Mouse (Mus musculus) heart, embryonic 10.5 days (tissue): ENCODE data around the gene Snai1. TPM values are rescaled to one million over a fixed set of nuclear protein-coding genes. Genes with fewer than 3 reads are reported as not detected.
A peak's percentile ranks its signal among the peaks of the same experiment; 100 is the strongest.

Experiments used
- DNase-seq: peaks from one replicate; pipeline ENCODE4 v3.0.0-alpha.2; 2017; ENCODE audit warnings: low spot score
- H3K27ac ChIP-seq: fragments of 300-500 bp; sonication (generic); 2 replicates; pipeline ENCODE4 v1.5.1; 2016; ENCODE audit warnings: mild to moderate bottlenecking
- H3K27me3 ChIP-seq: fragments of 300-500 bp; sonication (generic); 2 replicates; pipeline ENCODE4 v1.6.1; 2016; ENCODE audit warnings: mild to moderate bottlenecking; ENCODE audit not compliant: poor library complexity, insufficient read depth, severe bottlenecking
- H3K36me3 ChIP-seq: fragments of 300-500 bp; sonication (generic); 2 replicates; pipeline ENCODE4 v1.6.1; 2016; ENCODE audit warnings: mild to moderate bottlenecking, moderate library complexity
- H3K4me1 ChIP-seq: fragments of 300-500 bp; sonication (generic); 2 replicates; pipeline ENCODE4 v1.6.1; 2016; ENCODE audit warnings: mild to moderate bottlenecking
- H3K4me3 ChIP-seq: fragments of 300-500 bp; sonication (generic); 2 replicates; pipeline ENCODE4 v1.5.1; 2016; ENCODE audit warnings: mild to moderate bottlenecking, moderate library complexity
- H3K9me3 ChIP-seq: fragments of 300-500 bp; sonication (generic); 2 replicates; pipeline ENCODE4 v1.6.1; 2016; ENCODE audit warnings: mild to moderate bottlenecking, moderate library complexity
- WGBS: fragments of 180-500 bp; shearing (Covaris S2); methylation state at CpG from one replicate; pipeline ENCODE4 v1.1.7; 2016; 5-methylcytosine and 5-hydroxymethylcytosine counted together
- polyA plus RNA-seq: library from polyadenylated mRNA; unstranded; fragments of >200 nt; fragmentation: Nextera tagmentation; extraction: Ambion mirVana; gene quantifications from 2 replicates; pipeline ENCODE4 v1.2.1, GENCODE M21; 2016

Snai1 gene
- polyA plus RNA-seq, 1 experiment from 2014 or later, result 42.2 TPM

DNA sequence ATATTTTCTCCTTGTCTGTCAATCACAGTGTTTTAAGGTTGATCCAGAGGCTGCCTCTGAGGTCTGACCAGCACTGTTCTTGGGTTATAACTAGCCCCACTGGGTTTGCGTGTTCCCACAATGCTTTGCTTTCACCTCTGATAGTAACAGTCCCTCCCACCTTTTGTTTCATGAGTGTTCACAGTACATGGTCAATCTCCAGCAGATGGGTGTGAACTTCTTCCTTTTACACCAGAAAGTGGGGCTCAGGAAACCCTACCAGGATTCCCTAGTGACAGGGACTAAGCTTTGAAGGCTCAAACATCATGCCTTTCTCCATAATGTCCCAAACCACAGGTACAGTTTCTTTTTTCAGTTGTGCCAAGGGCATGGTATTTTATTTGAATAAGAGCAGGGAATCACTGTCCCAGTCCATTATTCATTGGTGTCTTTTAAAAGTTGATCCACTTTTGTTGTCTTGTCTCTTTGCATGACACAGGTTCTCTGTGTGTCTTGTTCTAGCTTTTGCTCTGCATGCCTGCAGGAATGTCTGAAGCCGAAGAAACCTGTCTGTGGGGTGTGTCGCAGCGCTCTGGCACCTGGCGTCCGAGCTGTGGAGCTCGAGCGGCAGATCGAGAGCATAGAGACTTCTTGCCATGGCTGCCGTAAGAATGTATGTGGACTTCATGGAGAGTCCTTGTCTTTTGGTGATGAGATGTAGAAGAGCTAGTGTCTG lies 31.3 kb upstream of the Snai1 start:
- WGBS, result 96% methylated on average over 10 of the region's 10 CpGs
- H3K27ac ChIP-seq, result no peak overlapping the region
- peaks cover 49% of the 10 kb centered on the region for H3K36me3 ChIP-seq
- no peak overlapping the region for H3K4me3 ChIP-seq
- peaks cover 52% of the 10 kb centered on the region for H3K4me1 ChIP-seq
- no peaks in the 10 kb centered on the region for H3K27me3 ChIP-seq
- DNase-seq, result no peak
- H3K9me3 ChIP-seq, result no peaks in the 10 kb centered on the region

DNA sequence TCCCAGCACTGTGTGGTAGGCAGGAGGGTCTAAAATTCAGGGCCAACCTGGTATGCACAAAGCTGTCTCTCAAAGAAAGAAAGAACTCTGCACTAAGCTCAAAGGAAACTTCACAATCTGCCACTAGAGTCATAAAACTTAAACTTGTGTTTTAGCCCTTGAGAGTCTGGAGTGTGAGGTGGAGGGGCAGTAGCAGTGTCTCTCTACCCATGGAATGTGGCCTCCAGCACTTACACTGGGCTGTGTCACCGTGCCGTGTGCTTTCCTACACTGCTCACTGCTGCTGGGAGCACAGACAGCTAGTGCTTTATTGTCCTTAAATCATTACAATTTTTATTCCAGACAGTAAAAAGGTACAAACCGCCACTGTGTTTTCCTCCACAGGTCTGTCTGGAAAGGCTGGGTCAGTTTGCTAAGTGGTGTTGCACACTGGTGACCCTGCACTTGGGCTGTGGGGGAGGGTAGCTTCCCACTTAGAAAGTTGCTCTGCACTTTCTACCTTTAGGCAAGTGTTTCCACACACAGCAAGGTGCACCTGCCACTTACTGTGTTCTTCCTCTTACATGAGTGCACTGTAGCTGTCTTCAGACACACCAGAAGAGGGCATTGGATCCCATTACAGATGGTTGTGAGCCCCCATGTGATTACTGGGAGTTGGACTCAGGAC lies 30.1 kb upstream of the Snai1 start:
- Histone ChIP-seq H3K4me1 (peaks cover 51% of the 10 kb centered on the region), H3K36me3 (peaks cover 60% of the 10 kb centered on the region), H3K27me3 (no peaks in the 10 kb centered on the region), H3K27ac (no peak overlapping the region), H3K9me3 (no peaks in the 10 kb centered on the region), H3K4me3 (no peak overlapping the region)
- DNase-seq, result no peak
- 82% methylated on average over 3 of the region's 3 CpGs for WGBS

GRCm38 (mm10) chr2:167508569-167508968 lies 29.4 kb upstream of the Snai1 start:
- Histone ChIP-seq H3K4me3 (no peak overlapping the region), H3K9me3 (no peaks in the 10 kb centered on the region), H3K4me1 (peaks cover 46% of the 10 kb centered on the region), H3K27me3 (no peaks in the 10 kb centered on the region), H3K27ac (no peak overlapping the region), H3K36me3 (peaks cover 68% of the 10 kb centered on the region)
- WGBS, result 91% methylated on average over 4 of the region's 4 CpGs
- no peak for DNase-seq

DNA sequence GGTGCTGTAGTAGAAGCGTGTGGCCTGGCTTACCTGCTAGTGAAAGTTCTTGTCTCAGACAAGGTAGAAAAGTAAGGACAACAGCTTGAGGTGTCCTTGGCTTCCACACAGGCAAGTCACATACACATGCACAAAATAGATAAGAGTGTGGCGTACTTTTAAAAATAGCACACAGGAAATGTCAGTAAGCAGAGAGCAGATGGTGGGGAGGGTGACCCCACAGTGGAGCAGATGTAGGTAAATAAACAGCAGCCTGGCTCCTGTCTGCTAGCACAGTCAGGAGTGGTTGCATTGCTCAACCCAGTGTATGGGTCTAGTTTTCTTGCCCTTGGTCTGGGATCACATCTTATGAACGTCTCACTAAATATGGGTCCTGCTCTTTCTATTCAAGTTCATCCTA lies 27.5 kb upstream of the Snai1 start:
- Histone ChIP-seq H3K27ac (peak overlapping the region; percentile 69; the same call in 1 of the 2 replicates), H3K27me3 (no peaks in the 10 kb centered on the region), H3K4me1 (peaks cover 28% of the 10 kb centered on the region), H3K9me3 (no peaks in the 10 kb centered on the region), H3K36me3 (peaks cover 87% of the 10 kb centered on the region), H3K4me3 (peak overlapping the region; percentile 22; the same call in 1 of the 2 replicates)
- DNase-seq, result no peak
- WGBS, result 53% methylated on average over 3 of the region's 3 CpGs

- Histone ChIP-seq H3K9me3 (no peaks in the 10 kb centered on the region), H3K4me1 (peaks cover 12% of the 10 kb centered on the region), H3K36me3 (peaks cover 98% of the 10 kb centered on the region), H3K27me3 (no peaks in the 10 kb centered on the region), H3K4me3 (no peak overlapping the region), H3K27ac (no peak overlapping the region)
- DNase-seq, result no peak
- 93% methylated on average over 9 of the region's 9 CpGs for WGBS
Observed at GRCm38 (mm10) chr2:167512365-167512764, 25.6 kb upstream of the Snai1 start.

DNA sequence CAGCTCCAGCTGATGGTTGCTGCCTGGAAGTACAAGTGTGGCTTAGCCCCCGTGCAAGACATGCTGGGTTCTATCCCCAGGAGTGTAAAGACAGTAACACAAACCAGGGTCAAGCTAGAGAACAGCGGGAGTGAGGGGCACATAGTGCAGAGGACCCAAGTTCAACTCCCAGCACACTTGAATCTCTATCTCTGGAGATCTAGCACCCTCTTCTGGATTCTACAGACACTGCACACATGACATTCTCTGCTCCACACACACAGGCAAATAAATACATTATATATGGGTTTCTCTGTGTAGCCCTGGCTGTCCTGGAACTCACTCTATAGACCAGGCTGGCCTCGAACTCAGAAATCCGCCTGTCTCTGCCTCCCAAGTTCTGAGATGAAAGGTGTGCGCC lies 25.0 kb upstream of the Snai1 start:
- H3K36me3 ChIP-seq, result peaks cover 98% of the 10 kb centered on the region
- no peaks in the 10 kb centered on the region for H3K27me3 ChIP-seq
- no peak overlapping the region for H3K4me3 ChIP-seq
- 86% methylated on average over 5 of the region's 5 CpGs for WGBS
- no peak overlapping the region for H3K27ac ChIP-seq
- H3K9me3 ChIP-seq, result no peaks in the 10 kb centered on the region
- DNase-seq, result no peak
- peaks cover 10% of the 10 kb centered on the region for H3K4me1 ChIP-seq

GRCm38 (mm10) chr2:167514641-167515040 lies 23.4 kb upstream of the Snai1 start:
- no peaks in the 10 kb centered on the region for H3K27me3 ChIP-seq
- 96% methylated on average over 4 of the region's 4 CpGs for WGBS
- peaks cover 10% of the 10 kb centered on the region for H3K4me1 ChIP-seq
- H3K4me3 ChIP-seq, result no peak overlapping the region
- DNase-seq, result no peak
- no peak overlapping the region for H3K27ac ChIP-seq
- H3K9me3 ChIP-seq, result no peaks in the 10 kb centered on the region
- peaks cover 91% of the 10 kb centered on the region for H3K36me3 ChIP-seq

DNA sequence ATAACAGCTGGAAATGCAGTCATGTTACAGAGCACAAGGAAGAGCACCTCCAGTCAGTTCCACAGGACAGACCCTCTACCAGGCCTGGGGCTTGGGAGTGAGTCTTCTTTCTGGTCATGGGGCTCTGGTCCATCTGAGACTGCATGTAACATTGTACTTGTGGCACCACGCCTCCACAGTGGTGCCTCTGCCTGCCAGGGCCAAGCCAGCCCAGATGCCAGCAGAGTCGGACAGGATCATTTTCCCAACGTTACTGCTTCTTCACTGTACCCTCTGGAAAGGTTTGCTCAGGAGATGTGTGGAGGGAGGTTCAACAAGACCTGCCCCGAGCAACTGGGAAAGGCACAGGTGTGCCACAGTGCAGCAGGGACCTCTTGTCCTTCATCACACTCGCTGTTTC lies 22.3 kb upstream of the Snai1 start:
- WGBS, result 88% methylated on average over 5 of the region's 5 CpGs
- H3K4me3 ChIP-seq, result no peak overlapping the region
- DNase-seq, result no peak
- H3K27ac ChIP-seq, result no peak overlapping the region
- peaks cover 3% of the 10 kb centered on the region for H3K4me1 ChIP-seq
- no peaks in the 10 kb centered on the region for H3K27me3 ChIP-seq
- H3K36me3 ChIP-seq, result peaks cover 88% of the 10 kb centered on the region
- no peaks in the 10 kb centered on the region for H3K9me3 ChIP-seq

GRCm38 (mm10) chr2:167519606-167520252 lies 18.3 kb upstream of the Snai1 start:
- Histone ChIP-seq H3K4me3 (no peak overlapping the region), H3K9me3 (no peaks in the 10 kb centered on the region), H3K4me1 (no peaks in the 10 kb centered on the region), H3K27me3 (no peaks in the 10 kb centered on the region), H3K36me3 (peaks cover 47% of the 10 kb centered on the region), H3K27ac (no peak overlapping the region)
- DNase-seq, result no peak
- 69% methylated on average over 5 of the region's 5 CpGs for whole genome bisulfite sequencing

DNA sequence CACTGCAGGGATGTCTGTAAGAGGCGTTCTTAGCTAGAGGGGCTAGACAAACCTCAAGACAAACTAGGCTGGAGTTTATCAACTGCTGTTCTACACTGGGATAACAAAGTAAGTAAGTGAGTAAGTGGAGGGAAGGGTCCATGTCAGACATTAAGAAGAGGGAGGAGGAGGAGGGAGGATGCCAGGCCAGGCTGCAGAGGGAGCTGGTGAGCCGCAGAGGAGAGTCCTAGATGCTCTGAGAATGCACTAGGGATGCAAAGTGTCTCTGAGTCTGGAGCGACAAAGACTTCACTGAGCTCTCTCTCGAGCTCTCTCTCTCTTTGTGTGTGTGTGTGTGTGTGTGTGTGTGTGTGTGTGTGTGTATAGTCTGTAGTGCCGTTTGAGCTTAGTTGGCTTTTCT lies 9.7 kb upstream of the Snai1 start:
- no peak overlapping the region for H3K27ac ChIP-seq
- H3K9me3 ChIP-seq, result no peaks in the 10 kb centered on the region
- DNase-seq, result no peak
- H3K36me3 ChIP-seq, result no peaks in the 10 kb centered on the region
- no peak overlapping the region for H3K4me3 ChIP-seq
- WGBS, result 25% methylated on average over 5 of the region's 5 CpGs
- H3K27me3 ChIP-seq, result peaks cover 26% of the 10 kb centered on the region
- no peaks in the 10 kb centered on the region for H3K4me1 ChIP-seq

GRCm38 (mm10) chr2:167529935-167530513 lies 8.0 kb upstream of the Snai1 start:
- 50% methylated on average over 5 of the region's 5 CpGs for WGBS
- Histone ChIP-seq H3K27me3 (peaks cover 41% of the 10 kb centered on the region), H3K9me3 (no peaks in the 10 kb centered on the region), H3K4me3 (no peak overlapping the region), H3K4me1 (no peaks in the 10 kb centered on the region), H3K27ac (no peak overlapping the region), H3K36me3 (no peaks in the 10 kb centered on the region)
- no peak for DNase-seq

- peaks cover 46% of the 10 kb centered on the region for H3K27me3 ChIP-seq
- H3K9me3 ChIP-seq, result no peaks in the 10 kb centered on the region
- no peak overlapping the region for H3K27ac ChIP-seq
- 64% methylated on average over 4 of the region's 4 CpGs for WGBS
- no peak overlapping the region for H3K4me3 ChIP-seq
- H3K4me1 ChIP-seq, result no peaks in the 10 kb centered on the region
- H3K36me3 ChIP-seq, result no peaks in the 10 kb centered on the region
- DNase-seq, result no peak
Observed at GRCm38 (mm10) chr2:167530536-167530935, 7.5 kb upstream of the Snai1 start.

- Histone ChIP-seq H3K36me3 (no peaks in the 10 kb centered on the region), H3K27me3 (peaks cover 53% of the 10 kb centered on the region), H3K9me3 (no peaks in the 10 kb centered on the region), H3K4me1 (peaks cover 3% of the 10 kb centered on the region), H3K4me3 (no peak overlapping the region), H3K27ac (no peak overlapping the region)
- DNase-seq, result no peak
- WGBS, result 19% methylated on average over 13 of the region's 13 CpGs
Observed at GRCm38 (mm10) chr2:167532131-167532530, 5.9 kb upstream of the Snai1 start.
